Mouse (Mus musculus): ENCODE measurements at regions not wholly inside any gene's neighbourhood (a gene's known extent, or its start where the extent isn't known, plus 50 kb on each side); places are given as distances from the start of the nearest gene placed in this dataset.

- no peak for TF ChIP-seq CHD2 (IDR thresholded peaks at IDR 0.05; ENCODE audit: low read depth, low read length)
- TF ChIP-seq ZC3H11A (IDR thresholded peaks at IDR 0.05; ENCODE audit: borderline replicate concordance, low read depth, low read length), result no peak
- no peak for TF ChIP-seq HCFC1 (IDR thresholded peaks at IDR 0.05; ENCODE audit: borderline replicate concordance, insufficient read depth, low read length)
Measured at GRCm38 (mm10) chr7:63829362-63829920, 87.2 kb upstream of the E030018B13Rik start.
